Mouse (Mus musculus) right cerebral cortex, postnatal 36 days (tissue): ENCODE results near the gene Cotl1.
A peak's percentile ranks its signal among the peaks of the same experiment; 100 is the strongest.

Source experiments
- DNase-seq, 2 experiments: peaks; one replicate each; pipeline ENCODE4 v3.0.0; 2022; ENCODE audit warnings: low spot score in 2 of 2, mixed read lengths in 1 of 2

The Cotl1 gene

DNA sequence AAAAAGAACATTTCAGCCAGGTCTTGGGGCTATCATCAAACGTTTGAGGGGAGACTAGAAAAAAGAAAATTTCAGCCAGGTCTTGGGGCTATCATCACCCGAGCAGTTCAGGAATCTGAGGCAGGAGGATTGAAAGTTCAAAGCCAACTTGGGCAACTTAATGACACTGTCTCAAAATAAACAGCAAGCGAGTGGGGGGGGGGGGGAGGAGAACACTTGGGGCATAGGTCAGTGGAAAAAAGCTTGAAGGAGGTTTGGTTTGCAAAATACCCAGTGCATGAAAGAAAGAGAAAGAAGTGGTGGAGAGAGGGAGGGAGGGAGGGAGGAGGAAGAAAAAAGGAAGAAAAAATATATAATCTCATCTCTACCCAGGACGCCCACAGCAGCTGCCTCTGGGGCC lies 53.0 kb downstream of the Cotl1 start:
- DNase-seq = no peak

DNA sequence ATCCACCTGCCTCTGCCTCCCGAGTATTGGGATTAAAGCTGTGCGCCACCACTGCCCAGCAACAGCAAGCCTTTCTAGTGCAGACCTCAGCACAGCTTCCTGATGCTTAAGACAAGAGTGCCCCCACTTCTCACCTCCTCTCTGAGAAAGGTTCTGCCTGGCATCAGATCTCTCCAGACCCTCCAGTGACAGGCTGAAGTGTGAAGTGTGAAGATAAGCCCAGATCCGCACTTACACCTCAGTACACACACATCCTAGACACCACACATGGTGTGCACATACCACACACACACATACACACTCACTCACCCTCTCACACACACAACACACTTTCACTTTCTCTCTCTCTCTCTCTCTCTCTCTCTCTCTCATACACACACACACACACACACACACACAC lies 53.5 kb downstream of the Cotl1 start:
- DNase-seq = no peak

DNA sequence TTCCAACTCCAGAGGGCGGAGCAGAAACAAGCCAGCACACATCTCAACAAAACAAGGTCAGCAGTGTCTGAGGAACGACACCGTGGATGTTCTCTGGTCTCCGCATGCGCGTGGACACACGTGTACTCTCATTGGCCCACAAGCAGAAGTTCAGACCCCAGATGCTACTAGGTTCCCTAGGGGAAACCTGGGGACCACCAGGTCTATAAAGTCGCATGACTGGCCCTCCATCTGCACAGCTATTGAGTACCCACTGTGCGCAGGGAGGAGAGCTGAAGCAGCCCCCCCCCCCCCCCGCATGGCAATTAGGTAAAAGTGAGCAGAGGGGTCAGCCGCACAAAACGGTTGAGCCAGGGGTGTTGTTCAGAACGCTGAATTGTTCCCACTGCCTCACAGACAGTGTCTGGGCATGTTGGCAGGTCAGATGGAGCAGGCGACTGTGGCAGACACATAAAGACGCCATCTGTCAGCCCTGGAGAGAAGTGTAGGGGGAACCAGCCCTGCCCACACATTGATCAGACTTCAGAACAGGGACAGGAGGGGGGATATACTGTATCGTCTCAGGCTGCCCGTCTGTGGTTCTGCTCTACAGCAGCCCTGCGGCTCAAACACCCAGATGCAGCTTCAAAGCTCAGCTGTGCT lies 54.5 kb downstream of the Cotl1 start:
- no peak for DNase-seq

DNA sequence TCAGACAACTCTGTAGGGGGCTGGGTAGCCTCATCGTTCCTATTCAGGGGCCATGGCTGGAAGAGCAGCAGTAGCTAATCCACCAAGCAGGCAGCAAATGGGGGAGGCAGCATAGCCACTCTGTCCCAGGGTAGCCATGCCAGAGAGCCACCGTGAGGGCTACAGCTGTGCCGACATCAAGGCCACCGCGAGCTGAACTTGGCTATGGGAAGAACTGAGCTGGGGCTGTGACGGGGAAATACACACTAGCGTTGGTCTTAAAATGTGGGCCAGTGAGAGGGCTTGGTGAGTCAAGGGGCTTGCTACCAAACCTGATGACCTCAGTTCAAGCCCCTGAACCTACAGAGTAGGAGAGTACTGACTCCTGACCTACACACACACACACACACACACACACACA lies 55.7 kb downstream of the Cotl1 start:
- DNase-seq = no peak

DNA sequence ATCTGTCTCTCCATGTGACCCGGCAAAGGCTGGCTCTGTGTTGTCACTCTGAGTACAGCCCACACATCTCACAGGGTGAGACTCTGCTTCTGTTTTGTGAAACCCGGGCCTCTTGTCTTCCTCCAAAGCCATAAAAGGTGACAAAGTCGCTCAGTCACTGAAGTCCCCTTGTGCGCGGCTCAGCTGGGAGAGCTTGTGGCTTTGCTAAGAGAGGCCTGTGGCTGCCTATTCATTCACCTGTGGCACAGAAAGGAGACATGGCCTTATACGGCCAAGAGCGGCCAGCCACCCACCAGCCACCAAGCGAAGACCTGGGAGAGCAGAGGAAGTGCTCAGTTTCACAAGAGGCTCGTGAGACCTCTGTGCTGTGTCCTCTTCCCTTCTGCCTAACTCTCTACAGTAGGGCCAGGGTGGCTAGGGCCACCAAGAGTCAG lies 56.2 kb downstream of the Cotl1 start:
- no peak for DNase-seq

DNA sequence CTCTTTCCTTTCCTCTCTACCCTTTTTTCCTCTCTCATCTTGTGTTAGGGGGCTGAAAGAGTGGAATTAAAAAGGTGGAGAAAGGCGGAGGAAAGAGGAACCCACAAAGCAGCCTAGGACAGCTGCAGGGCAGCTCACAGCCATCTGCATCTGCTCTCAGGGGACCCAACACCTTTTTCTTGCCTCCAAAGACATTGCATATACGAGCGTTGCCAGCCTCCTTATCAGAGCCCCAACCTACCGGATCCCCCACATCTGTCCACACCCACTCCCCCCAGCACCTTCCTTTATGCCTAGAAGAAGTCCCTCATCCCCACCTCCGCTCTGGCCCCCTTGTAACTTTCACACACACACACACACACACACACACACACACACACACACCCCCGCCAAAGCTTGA lies 56.8 kb downstream of the Cotl1 start:
- no peak for DNase-seq

DNA sequence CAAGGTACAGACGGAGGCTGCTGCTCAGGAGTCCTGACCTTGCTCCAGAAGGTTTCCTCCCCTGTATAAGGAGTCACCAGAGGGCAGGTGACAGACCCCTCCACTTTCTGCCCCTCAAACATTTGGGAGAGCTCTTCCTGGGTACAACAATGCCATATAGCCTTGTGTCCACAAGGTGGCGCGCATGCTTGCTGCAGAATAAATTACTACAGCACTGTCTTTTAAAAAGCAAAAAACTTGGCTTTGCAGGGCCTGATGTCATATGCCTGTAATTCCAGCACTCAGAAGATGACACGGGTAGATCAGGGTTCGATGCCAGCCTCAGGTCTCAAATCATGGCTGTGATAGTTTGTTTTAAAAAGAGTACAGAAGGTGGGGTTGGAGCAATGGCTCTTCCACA lies 57.6 kb downstream of the Cotl1 start:
- DNase-seq = peak; percentile 47 to 69

DNA sequence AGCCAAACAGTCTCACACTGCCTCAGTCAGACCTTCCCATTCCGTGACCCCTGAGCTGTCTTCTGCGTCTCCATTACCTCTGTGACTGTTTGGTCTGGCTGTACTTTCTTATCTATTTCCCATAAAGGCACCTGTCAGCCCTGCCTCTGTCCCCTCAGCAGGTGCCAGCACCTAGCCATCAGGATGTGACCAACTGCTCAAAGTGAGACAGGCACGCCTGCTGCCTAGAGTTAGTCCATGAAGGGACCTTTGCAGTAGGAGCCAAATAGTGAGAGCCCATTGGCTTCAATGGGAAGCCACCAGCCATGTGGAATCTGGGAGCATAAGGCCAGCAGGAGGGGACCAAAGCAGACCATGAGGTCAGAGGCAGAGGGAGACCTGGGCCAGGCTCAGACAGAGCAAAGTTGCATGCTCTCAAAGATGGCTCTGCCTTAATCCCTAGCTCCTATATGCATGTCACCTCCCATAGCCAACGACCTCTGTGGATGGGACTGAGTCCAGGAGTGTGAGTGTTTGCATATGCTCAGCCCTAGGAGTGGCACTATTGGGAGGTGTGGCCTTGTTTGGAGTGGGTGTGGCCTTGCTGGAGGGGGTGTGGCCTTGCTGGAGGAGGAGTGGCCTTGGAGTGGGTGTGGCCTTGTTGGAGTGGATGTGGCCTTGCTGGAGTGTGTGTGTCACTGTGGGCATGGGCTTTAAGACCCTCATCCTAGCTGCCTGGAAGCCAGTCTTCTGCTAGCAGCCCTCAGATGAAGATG lies 59.1 kb downstream of the Cotl1 start:
- DNase-seq = no peak

DNA sequence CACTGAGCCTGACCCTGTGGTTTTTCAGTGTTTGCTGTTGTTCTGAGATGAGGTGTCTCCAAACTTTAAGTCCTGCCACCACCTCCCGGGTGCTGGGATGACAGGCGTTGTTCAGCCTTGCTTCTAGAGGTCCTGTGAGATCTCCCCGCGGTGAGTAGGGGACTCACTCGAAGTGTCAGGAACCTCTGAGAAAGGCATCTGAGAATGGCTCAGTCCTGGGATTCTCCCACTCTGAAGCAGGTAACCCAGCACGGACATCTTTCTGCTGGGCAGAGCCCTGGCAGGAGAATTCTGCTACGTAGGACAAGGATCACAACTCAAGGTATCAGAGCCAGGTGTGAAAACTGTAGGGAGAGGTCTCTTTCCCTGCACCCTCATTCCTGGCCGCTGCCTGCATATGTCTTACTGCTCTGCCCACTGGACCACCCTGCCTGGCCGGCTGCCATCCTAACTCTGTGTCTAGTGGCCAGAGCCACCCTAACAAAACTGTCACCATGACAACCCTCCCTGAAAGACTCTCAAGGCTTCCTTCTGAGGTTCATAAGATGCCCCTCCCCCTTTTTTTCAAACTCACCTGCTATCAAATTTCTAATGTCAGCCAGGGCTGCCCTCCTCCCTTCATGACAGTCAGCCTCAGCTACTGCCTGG lies 59.8 kb downstream of the Cotl1 start:
- DNase-seq = no peak

DNA sequence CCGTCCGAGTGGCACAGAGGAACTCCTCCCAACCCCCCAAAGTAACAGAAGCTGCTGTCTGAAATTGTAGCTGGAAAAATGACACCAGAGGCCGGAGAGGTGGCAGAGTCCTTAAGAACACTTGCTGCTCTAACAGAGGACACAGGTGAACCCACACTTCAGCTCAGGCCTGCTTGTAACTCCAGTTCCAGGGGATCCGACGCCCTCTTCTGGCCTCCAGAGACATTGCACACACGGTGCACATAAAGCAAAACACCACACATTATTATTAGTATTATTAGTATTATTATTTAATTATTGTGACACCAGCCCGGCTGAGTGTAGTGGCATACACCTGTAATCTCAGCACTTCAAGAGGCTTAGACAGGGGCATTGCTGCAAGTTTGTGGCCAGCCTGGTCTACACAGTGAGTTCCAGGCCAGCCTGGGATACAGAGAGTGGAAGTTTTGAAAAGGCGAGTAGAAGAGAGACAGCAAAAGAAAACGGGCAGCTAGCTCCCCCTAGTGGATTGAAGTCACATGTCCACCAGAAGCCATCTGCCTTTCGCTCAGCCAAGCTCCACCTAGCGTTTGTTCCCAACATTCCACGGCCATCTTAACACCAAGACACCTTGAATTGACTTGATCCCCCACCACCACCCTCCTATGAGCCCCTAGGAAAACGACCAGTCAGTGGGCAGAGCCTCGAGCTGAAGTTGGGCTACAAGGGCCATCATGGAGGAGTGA lies 61.2 kb downstream of the Cotl1 start:
- DNase-seq = peak; percentile 72 to 77

DNA sequence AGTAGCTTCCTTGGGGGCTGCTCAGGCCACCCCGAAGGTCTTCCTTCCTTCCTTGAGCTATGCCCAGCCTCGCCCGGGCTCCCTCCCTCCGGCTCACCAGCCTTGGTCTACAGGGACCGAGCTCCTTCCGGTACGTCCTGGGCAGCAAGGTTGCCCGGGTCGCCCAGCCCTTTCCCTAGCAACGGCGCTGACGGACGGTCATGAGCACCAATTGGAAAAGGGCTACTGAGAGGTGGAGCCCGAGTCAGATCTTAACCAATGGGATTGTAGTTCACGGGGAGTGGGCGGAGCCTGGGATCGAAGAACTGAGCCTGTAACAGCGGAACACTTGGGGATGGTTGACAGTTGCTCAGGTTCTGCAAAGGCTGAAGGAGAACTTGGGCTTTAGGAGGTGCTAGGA lies 62.1 kb downstream of the Cotl1 start, which contains the start of gene Tldc1:
Gene Tldc1, minus strand, starts transcription at position 154 of the 400 bp plus-strand sequence.
- DNase-seq = peak; percentile 98

DNA sequence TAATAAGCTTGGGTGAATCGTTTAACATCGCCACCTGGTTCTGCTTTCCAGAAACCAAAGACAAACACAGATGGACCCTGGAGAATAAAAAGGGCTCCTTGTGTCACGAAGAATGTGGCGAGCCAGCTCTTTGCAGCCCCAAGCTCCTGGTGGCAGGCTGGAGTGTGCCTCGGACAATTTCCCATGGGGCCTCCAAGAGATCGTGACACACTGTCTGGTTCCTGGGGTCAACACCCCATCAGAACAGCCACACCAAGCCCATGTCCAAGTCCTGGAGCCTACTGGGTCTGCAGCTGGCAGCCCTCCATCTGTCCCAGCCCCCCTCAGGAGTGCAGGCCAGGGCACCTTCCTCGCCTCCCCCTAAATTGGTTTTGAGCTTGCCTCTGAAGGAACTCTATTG lies 62.6 kb downstream of the Cotl1 start:
- DNase-seq = peak in 1 of 2 experiments; percentile 12

DNA sequence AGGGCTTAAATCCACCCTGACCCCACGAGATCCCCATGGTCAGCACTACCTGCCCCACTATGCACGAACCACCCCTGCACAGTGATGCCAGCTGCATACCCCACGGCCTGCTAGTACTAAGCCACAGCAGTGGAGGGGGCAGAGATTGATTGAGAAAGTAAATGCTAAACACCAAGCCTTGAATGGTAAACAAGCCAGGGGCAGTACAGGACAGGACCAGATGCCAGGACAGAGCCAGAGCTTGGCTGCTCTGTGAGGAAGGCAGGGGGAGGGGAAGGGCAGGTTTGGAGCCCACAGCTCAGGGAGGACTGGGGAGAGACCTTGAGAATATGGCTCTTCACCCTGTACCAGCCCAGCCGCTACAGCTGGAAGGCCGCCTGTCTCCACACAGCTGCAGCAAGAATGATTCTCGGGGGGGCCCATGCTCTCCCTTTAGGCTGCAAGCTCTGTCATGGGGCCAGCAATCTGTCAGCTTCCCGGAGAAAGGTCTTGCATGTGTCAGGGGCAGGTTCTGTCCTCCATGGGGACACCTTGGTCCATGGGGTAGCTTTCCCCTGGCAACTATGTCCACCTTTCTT lies 63.6 kb downstream of the Cotl1 start:
- no peak for DNase-seq

DNA sequence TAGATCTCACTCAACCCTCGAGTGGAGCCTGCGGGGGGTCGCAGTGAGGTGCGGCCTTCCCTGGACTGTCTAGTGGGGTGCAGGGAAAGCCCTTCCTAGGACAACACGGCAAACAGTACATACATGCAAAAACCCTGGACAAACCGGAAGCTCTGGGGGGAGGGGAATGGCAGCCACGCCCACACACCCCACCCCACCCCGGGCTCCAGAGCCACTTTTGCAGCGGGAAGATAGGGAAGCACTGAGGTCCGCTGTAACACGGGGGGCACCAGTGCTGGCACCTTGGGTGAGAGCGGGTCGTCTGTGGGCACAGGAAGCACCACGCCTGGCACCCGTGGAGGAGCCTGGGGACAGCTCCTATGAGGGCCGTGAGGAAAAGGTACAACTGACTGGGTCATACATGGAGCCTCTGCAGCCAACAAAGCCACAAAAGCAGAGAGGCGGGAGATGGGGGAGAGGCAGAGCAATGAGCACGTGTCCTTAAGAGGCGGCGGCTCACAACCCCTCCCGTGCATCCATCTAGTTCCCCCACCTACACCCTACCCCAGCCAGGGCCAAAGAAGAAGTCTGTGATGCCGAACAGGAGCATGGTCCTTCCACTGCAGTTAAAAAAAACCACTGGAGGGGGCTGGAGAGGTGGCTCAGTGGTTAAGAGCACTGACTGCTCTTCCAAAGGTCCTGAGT lies 74.4 kb downstream of the Cotl1 start:
- no peak for DNase-seq

DNA sequence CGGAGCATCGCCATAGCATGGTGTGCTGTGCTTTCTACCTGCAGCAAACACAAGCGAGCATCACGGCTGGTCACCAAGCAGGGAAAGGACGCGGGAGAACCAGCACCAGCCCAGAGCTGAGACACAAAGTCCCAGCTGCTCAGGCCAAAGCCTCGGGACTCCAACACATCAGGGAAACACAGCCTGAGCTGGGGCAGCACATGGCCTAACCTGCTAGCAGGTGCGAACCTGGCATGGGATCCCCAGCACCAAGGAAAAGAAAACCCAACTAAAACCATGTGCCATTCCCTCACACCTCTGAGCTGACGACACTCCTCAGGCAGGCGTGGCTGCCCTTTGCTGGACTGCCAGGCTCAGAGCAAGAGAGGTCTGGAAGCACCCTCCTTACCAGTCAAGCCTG lies 75.0 kb downstream of the Cotl1 start:
- no peak for DNase-seq

DNA sequence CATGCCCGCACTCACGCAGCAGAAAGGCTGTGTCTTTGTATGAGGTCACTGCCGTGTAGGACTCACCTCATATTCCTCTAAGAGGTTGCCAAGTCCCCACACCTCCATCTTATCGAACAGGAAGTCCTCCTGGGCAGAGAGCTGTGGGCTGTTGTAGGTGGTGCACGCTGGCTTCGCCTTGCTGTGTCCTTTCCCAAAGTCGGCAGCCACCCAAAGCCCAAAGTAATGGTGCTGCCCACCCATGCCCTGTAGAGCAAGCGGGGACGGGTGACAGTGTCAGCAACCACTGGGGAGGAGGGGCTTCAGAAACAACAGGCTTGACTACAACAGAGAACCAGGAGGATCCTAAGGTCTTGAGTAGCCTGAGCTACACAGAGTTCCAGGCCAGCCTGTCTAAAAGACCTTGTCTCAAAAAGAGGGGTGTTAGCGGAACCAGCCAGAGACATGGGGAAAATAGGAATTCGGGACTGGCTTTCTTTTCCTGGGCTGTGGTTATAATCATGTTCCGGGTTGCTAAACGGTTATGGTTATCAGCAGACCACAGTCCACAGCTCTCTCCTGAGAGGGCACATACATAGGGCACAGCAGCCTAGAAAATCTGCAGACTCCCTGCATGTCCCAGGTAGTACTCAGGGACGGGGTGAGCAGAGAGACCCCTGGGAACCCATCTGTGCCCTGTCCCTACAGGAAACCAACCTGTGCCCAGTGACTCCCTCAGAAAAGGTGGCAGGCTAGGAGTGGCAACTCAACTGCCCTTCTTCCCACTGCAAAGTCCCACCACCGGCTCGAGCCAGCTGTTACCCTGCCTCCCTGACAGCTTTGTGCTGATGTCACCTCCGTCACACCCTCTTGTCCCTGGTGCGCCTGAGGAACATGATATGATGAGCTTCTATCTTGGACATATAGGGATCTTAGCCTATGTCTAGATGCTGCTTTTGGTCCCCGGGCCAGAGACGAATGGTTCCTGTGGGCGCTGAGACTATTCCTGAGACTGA lies 77.8 kb downstream of the Cotl1 start:
- DNase-seq = no peak

DNA sequence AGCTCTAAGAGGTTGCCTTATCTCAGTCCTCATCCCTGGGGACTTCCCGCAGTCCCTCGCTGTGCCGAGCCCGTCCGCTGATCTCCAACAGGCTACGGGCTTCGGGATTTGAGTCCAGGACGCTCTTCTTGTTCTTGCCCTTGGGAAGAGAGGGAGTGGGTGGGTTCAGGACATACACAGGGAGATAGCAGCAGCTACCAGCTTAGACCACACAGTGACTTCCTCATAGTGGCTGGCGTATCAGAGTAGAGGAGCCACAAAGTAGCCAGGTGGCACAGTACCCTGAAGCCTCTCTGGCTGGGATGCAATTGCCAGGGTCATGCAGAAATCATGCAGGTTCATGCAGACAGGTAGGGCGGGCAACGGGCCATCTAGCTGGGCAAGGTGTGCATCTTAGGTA lies 78.7 kb downstream of the Cotl1 start:
- DNase-seq = no peak
